26 mouse cellular contexts compared by ENCODE assay signal in the genomic region with DNA sequence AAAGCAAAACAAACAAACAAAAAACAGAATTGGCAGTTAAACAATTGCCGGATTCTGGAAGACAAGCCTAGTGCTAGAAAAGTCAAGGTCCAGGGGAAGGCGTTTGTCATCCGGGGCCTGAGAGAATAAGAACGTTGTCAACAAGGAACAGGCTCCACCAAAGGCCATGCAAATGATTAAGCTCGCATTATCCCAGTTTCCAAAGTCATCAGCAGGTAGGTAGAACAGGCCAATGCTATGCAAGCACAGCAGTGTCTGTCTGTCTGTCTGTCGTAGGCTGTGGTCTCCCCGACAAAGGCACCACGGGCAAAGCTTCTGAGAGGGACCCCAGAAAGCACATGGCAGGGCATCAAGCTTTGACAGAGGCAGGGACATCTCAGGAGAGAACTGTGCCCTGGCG. TPM values are rescaled to one million over a fixed set of nuclear protein-coding genes. Genes with fewer than 3 reads are reported as not detected.
"Had no signal": no experiment of that assay in that cellular context is flagged by ENCODE, and none has a peak within 500 bp of the region (broad histone marks: within the 10 kb centered on the region; RNA-seq: fewer than 3 reads in every experiment).

No protein-coding gene starts in this region.

- H3K27me3 ChIP-seq: heart, embryonic 12.5 days; hindbrain, embryonic 12.5 days; intestine, embryonic 15.5 days; liver, embryonic 13.5 days; liver, embryonic 15.5 days had no signal

- DNase-seq: gastrocnemius, adult 2 months; gastrocnemius, postnatal 10 days; gastrocnemius, postnatal 25 days; heart, adult 18-20 months; heart, postnatal 10 days; heart, postnatal 4 days; kidney, adult 18-20 months; kidney, postnatal 14 days; liver; liver, embryonic 13.5 days had no signal

- H3K9ac ChIP-seq: heart, embryonic 12.5 days; hindbrain, embryonic 12.5 days; hindbrain, embryonic 14.5 days; intestine, embryonic 15.5 days; limb, embryonic 12.5 days; liver, embryonic 13.5 days; liver, embryonic 15.5 days had no signal

- H3K36me3 ChIP-seq: heart, embryonic 10.5 days; heart, embryonic 12.5 days; hindbrain, embryonic 10.5 days; hindbrain, embryonic 12.5 days; intestine, embryonic 15.5 days; limb, embryonic 10.5 days; limb, embryonic 12.5 days; liver, embryonic 13.5 days; liver, embryonic 15.5 days had no signal

- ATAC-seq: hindbrain, embryonic 16.5 days; inflammation-experienced regulatory T-cells, adult 6 months; intestine, embryonic 15.5 days; intestine, postnatal 0 days had no signal

- H3K4me2 ChIP-seq: heart, embryonic 12.5 days; hindbrain, embryonic 12.5 days; hindbrain, embryonic 14.5 days; intestine, embryonic 15.5 days; limb, embryonic 12.5 days; liver, embryonic 11.5 days; liver, embryonic 13.5 days; liver, embryonic 15.5 days had no signal

- H3K27ac ChIP-seq: gastrocnemius, adult 2 months; heart, embryonic 10.5 days; hindbrain, embryonic 10.5 days; hindbrain, embryonic 14.5 days; intestine, embryonic 15.5 days; kidney, postnatal 0 days; layer of hippocampus, adult 2 months; left cerebral cortex, adult 2 months; limb, embryonic 10.5 days; limb, embryonic 12.5 days; liver, embryonic 13.5 days; liver, embryonic 15.5 days had no signal

- H3K9me3 ChIP-seq: heart, embryonic 10.5 days; intestine, embryonic 15.5 days; limb, embryonic 10.5 days; liver, embryonic 13.5 days; liver, embryonic 15.5 days had no signal

- H3K4me3 ChIP-seq: gastrocnemius, adult 2 months; heart, embryonic 10.5 days; heart, embryonic 12.5 days; hindbrain, embryonic 10.5 days; hindbrain, embryonic 12.5 days; intestine, embryonic 15.5 days; layer of hippocampus, adult 2 months; left cerebral cortex, adult 2 months; limb, embryonic 10.5 days; limb, embryonic 12.5 days; liver, embryonic 13.5 days; liver, embryonic 15.5 days had no signal

- H3K4me1 ChIP-seq: heart, embryonic 12.5 days; intestine, embryonic 15.5 days; liver, embryonic 13.5 days; liver, embryonic 15.5 days had no signal

RNA-seq across cellular contexts. Expression of a gene that starts 9.1 kb away (rescaled TPM):
- polyA plus RNA-seq: inflammation-experienced regulatory T-cells, adult 6 months had no signal
